Mouse (Mus musculus) forebrain, embryonic 10.5 days (tissue): ENCODE measurements around the gene Cracr2b. TPM values are rescaled to one million over a fixed set of nuclear protein-coding genes. Genes with fewer than 3 reads are reported as not detected.
A peak's percentile ranks its signal among the peaks of the same experiment; 100 is the strongest.

ENCODE experiments used
- DNase-seq: peaks from one replicate; pipeline ENCODE4 v3.0.0-alpha.2; 2017; ENCODE audit warnings: low spot score; ENCODE audit errors: extremely low spot score
- H3K27ac ChIP-seq: fragments of 300-500 bp; sonication (generic); 2 replicates; pipeline ENCODE4 v1.5.1; 2016; ENCODE audit warnings: mild to moderate bottlenecking
- H3K27me3 ChIP-seq: fragments of 300-500 bp; sonication (generic); 2 replicates; pipeline ENCODE4 v1.6.1; 2016; ENCODE audit warnings: mild to moderate bottlenecking; ENCODE audit not compliant: poor library complexity, severe bottlenecking
- H3K36me3 ChIP-seq: fragments of 300-500 bp; sonication (generic); replicated peaks from 2 replicates; pipeline ENCODE4 v1.6.1; 2016; ENCODE audit warnings: mild to moderate bottlenecking, moderate library complexity
- H3K4me1 ChIP-seq: fragments of 300-500 bp; sonication (generic); 2 replicates; pipeline ENCODE4 v1.6.1; 2016
- H3K4me3 ChIP-seq: fragments of 300-500 bp; sonication (generic); 2 replicates; pipeline ENCODE4 v1.5.1; 2016; ENCODE audit warnings: mild to moderate bottlenecking, moderate library complexity
- H3K9me3 ChIP-seq: fragments of 300-500 bp; sonication (generic); 2 replicates; pipeline ENCODE4 v1.6.1; 2016; ENCODE audit warnings: mild to moderate bottlenecking, moderate library complexity
- WGBS: fragments of 180-500 bp; shearing (Covaris S2); methylation state at CpG from one replicate; pipeline ENCODE4 v1.1.7; 2016; 5-methylcytosine and 5-hydroxymethylcytosine counted together
- polyA plus RNA-seq: library from polyadenylated mRNA; unstranded; fragments of >200 nt; fragmentation: Nextera tagmentation; extraction: Ambion mirVana; gene quantifications from 2 replicates; pipeline ENCODE4 v1.2.1, GENCODE M21; 2016

Cracr2b gene
- polyA plus RNA-seq, 1 experiment from 2014 or later: 6.2 TPM

GRCm38 (mm10) chr7:141461521-141462332 is 833 bp downstream of the Cracr2b start:
- peak overlapping the region; percentile 68; the same call in 1 of the 2 replicates for H3K27ac ChIP-seq
- H3K27me3 ChIP-seq: peaks cover 92% of the 10 kb centered on the region
- H3K36me3 ChIP-seq: peaks cover 12% of the 10 kb centered on the region
- WGBS: 2% methylated on average over 59 of the region's 59 CpGs
- H3K9me3 ChIP-seq: no peaks in the 10 kb centered on the region
- DNase-seq: no peak
- H3K4me1 ChIP-seq: peaks cover 62% of the 10 kb centered on the region
- H3K4me3 ChIP-seq: peak overlapping the region; percentile 55

- Histone ChIP-seq H3K36me3 (peaks cover 12% of the 10 kb centered on the region), H3K27ac (peak overlapping the region; percentile 68; the same call in 1 of the 2 replicates), H3K4me1 (peaks cover 66% of the 10 kb centered on the region), H3K27me3 (peaks cover 90% of the 10 kb centered on the region), H3K4me3 (peak overlapping the region; percentile 55), H3K9me3 (no peaks in the 10 kb centered on the region)
- DNase-seq: no peak
- 15% methylated on average over 5 of the region's 5 CpGs for WGBS
Measured at GRCm38 (mm10) chr7:141462333-141462821, 1.5 kb downstream of the Cracr2b start.

GRCm38 (mm10) chr7:141463824-141464602 is 3.1 kb downstream of the Cracr2b start:
- Histone ChIP-seq H3K27me3 (peaks cover 82% of the 10 kb centered on the region), H3K9me3 (no peaks in the 10 kb centered on the region), H3K27ac (no peak overlapping the region), H3K4me1 (peaks cover 82% of the 10 kb centered on the region), H3K4me3 (peak overlapping the region; percentile 37; the same call in 1 of the 2 replicates), H3K36me3 (peaks cover 11% of the 10 kb centered on the region)
- DNase-seq: no peak
- 18% methylated on average over 12 of the region's 12 CpGs for WGBS

GRCm38 (mm10) chr7:141464603-141465201 is 3.8 kb downstream of the Cracr2b start:
- Histone ChIP-seq H3K9me3 (no peaks in the 10 kb centered on the region), H3K27me3 (peaks cover 75% of the 10 kb centered on the region), H3K4me1 (peaks cover 86% of the 10 kb centered on the region), H3K27ac (peak overlapping the region; percentile 8; the same call in 1 of the 2 replicates), H3K36me3 (peaks cover 11% of the 10 kb centered on the region), H3K4me3 (peak overlapping the region; percentile 37)
- 2% methylated on average over 38 of the region's 38 CpGs for WGBS
- DNase-seq: no peak

GRCm38 (mm10) chr7:141465388-141466044 is 4.6 kb downstream of the Cracr2b start:
- WGBS: 32% methylated on average over 10 of the region's 10 CpGs
- Histone ChIP-seq H3K27me3 (peaks cover 67% of the 10 kb centered on the region), H3K4me3 (peak overlapping the region; percentile 37), H3K36me3 (peaks cover 18% of the 10 kb centered on the region), H3K27ac (no peak overlapping the region), H3K4me1 (peaks cover 94% of the 10 kb centered on the region), H3K9me3 (no peaks in the 10 kb centered on the region)
- DNase-seq: no peak

- H3K4me1 ChIP-seq: peaks cover 90% of the 10 kb centered on the region
- peaks cover 62% of the 10 kb centered on the region for H3K27me3 ChIP-seq
- H3K9me3 ChIP-seq: no peaks in the 10 kb centered on the region
- H3K4me3 ChIP-seq: peak overlapping the region; percentile 37
- H3K27ac ChIP-seq: no peak overlapping the region
- no peak for DNase-seq
- peaks cover 23% of the 10 kb centered on the region for H3K36me3 ChIP-seq
- WGBS: 72% methylated on average over 7 of the region's 7 CpGs
Measured at GRCm38 (mm10) chr7:141466045-141466394, 5.1 kb downstream of the Cracr2b start.

GRCm38 (mm10) chr7:141466607-141467148 is 5.8 kb downstream of the Cracr2b start:
- peaks cover 83% of the 10 kb centered on the region for H3K4me1 ChIP-seq
- 60% methylated on average over 10 of the region's 10 CpGs for WGBS

GRCm38 (mm10) chr7:141467230-141468030 is 6.5 kb downstream of the Cracr2b start, which contains the start of gene Cd151:
Gene Cd151, plus strand, starts transcription at chr7:141467392.
- DNase-seq: peak; percentile 81
- Histone ChIP-seq H3K36me3 (peaks cover 36% of the 10 kb centered on the region), H3K27ac (peak within 1 kb of the TSS; percentile 91), H3K4me3 (peak within 1 kb of the TSS; percentile 77), H3K9me3 (no peaks in the 10 kb centered on the region), H3K27me3 (peaks cover 48% of the 10 kb centered on the region), H3K4me1 (peaks cover 76% of the 10 kb centered on the region)
- WGBS: under 1% methylated on average over 52 of the region's 52 CpGs

More at GRCm38 (mm10) chr7:141466607-141467148, 5.8 kb downstream of the Cracr2b start:
- DNase-seq: no peak
- peaks cover 29% of the 10 kb centered on the region for H3K36me3 ChIP-seq
- no peaks in the 10 kb centered on the region for H3K9me3 ChIP-seq
- peaks cover 55% of the 10 kb centered on the region for H3K27me3 ChIP-seq
- H3K27ac ChIP-seq: peak overlapping the region; percentile 91
- peak overlapping the region; percentile 77 for H3K4me3 ChIP-seq

- H3K9me3 ChIP-seq: no peaks in the 10 kb centered on the region
- peaks cover 40% of the 10 kb centered on the region for H3K27me3 ChIP-seq
- WGBS: 24% methylated on average over 5 of the region's 5 CpGs
- H3K27ac ChIP-seq: peak overlapping the region; percentile 91
- peak overlapping the region; percentile 77 for H3K4me3 ChIP-seq
- H3K36me3 ChIP-seq: peaks cover 41% of the 10 kb centered on the region
- peaks cover 73% of the 10 kb centered on the region for H3K4me1 ChIP-seq
- no peak for DNase-seq
Measured at GRCm38 (mm10) chr7:141468164-141468521, 7.2 kb downstream of the Cracr2b start.

GRCm38 (mm10) chr7:141468522-141469211 is 7.8 kb downstream of the Cracr2b start:
- peak overlapping the region; percentile 91 for H3K27ac ChIP-seq
- peaks cover 41% of the 10 kb centered on the region for H3K36me3 ChIP-seq
- H3K4me1 ChIP-seq: peaks cover 73% of the 10 kb centered on the region
- no peaks in the 10 kb centered on the region for H3K9me3 ChIP-seq
- WGBS: 31% methylated on average over 8 of the region's 8 CpGs
- no peak for DNase-seq
- H3K4me3 ChIP-seq: peak overlapping the region; percentile 77
- H3K27me3 ChIP-seq: peaks cover 35% of the 10 kb centered on the region

GRCm38 (mm10) chr7:141469352-141469751 is 8.5 kb downstream of the Cracr2b start:
- 86% methylated on average over 6 of the region's 6 CpGs for WGBS
- Histone ChIP-seq H3K9me3 (no peaks in the 10 kb centered on the region), H3K27me3 (peaks cover 28% of the 10 kb centered on the region), H3K4me1 (peaks cover 74% of the 10 kb centered on the region), H3K36me3 (peaks cover 41% of the 10 kb centered on the region), H3K27ac (peak overlapping the region; percentile 91), H3K4me3 (peak overlapping the region; percentile 77)
- DNase-seq: no peak
